Mouse (Mus musculus): ENCODE data around the gene Gpr61. TPM values are rescaled to one million over a fixed set of nuclear protein-coding genes. Genes with fewer than 3 reads are reported as not detected.

Gpr61 gene
- total RNA-seq, 4 experiments from 2014 or later, result 0.31 to 1.1 (median 0.71) TPM

DNA sequence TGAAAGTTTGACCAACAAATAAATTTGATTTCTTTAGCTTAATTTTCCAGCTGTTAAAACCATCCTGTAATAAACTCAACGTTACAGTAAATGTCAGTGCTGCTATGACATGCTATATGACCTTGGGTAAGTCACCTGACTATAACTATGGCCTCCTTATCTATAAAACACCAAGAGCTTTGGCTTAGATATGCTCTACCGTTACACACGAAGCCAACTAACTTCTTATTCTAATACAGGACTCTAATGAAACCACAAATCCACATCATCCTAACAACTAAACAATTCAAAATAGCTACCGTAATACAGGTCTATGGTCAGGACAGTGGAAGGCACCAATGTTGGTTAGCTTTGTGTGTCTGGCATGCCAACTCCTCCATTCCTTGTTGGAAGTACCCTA lies 24.9 kb downstream of the Gpr61 start:
- no peak for DNase-seq

DNA sequence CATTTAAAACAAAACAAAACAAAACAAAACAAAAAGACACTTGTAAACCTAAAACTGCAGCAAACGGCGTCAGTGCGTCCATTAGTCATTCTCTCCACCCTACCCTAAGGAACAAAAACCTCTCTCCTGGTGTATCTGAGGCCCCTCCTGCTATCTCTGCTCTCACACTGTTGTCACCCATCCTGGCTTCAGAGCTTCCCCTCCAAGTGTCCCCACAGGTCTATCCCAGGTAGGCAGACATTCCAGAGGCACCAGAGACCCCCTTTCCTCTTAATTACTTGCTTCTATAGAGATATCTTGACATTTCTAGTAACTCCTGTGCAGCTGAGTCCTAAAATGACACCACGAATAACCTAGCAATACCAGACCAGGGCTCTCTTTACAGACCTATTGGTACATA lies 25.3 kb downstream of the Gpr61 start:
- DNase-seq, result no peak

DNA sequence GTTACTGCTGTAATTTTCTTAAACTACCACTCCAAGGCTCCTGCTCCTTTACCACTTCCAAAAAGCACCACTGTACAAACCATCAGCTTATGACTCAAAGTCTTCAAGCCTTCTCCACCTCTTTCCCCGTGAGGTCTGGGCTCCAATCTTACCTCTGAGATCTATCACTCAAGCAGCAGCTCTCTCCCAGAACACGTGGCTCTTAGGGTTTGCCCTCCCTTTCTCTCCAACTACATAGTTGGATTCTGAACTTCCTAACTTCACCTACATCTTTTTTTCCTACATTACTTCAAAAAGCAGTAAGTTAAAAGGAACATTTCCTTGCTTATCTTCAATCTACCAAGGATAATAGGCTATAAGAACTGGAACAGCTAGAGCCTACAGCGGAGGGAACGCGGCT lies 26.2 kb downstream of the Gpr61 start:
- DNase-seq, result no peak

DNA sequence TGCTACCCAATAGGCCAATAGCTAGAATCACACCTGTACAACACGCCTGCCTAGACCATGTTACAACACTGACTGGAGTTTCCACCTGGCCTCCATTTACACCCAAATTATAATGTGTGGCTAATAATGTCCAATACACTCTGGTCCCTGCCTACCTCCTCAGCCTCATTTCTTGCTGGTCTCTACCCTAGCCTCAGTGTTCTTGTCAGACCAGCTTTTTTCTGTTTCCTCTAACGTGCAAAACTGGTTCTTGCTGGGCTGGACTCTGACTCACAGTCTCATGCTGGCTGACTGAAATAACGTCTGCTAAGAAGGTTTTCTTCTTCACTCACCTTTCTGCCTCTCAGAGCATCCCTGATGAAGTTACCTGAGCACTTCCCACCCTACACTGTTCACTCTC lies 28.4 kb downstream of the Gpr61 start:
- no peak for DNase-seq

DNA sequence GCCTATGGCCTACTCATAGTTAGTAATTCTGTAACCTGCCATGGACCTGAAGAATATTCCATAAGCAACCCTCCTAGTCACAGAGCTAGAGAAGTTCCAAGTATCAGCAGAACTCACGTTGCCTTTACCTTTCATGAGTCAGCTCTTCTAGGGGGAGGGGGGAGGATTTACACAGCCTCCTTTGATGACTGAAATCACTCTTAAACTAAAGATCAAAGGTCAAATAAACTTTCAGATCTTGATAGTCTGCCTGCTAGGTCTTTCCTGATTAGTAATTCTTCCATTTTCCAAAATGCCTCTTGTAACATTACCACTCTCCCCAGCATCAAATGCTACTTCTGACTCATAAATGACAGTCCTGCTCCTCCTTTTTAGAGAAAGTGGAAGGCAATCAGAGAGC lies 30.6 kb downstream of the Gpr61 start:
- DNase-seq, result no peak

DNA sequence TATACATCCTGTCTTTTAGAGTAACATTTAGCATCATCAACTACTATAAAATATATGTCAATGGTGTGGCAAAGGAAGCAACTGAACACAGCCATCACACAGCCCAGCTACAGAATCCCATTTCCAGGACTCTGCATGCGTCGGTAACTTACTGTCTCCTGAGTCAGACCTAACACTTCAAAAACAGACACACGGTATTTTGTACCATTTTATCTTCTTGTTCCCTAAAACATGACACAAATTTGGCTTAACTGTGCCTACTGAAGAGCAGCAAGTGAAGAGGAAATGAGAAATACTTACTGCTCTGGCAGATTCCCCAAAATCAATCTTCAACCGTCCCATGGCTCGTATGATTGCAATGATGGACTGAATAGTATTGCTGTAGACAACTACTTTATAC lies 31.4 kb downstream of the Gpr61 start:
- no peak for DNase-seq

DNA sequence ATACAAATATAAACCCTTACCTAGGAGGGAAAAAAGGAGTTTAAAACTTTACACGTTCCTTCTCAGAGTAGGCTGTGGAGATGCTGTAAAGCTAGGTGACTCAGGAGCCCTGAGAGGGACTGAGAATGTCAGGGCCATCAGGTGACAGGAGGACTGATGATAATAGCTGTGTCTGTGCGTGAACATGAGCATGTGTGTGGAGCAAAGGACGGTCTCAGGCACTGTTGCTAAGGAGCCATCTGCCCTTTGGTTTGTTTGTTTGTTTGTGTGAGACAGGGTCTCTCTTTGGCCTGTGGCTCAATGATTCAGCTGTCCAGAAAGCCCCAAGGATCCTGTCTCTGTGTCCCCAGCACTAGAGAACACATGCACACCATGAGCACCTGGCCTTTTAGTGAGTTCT lies 33.6 kb downstream of the Gpr61 start:
- DNase-seq, result peak; percentile 40

DNA sequence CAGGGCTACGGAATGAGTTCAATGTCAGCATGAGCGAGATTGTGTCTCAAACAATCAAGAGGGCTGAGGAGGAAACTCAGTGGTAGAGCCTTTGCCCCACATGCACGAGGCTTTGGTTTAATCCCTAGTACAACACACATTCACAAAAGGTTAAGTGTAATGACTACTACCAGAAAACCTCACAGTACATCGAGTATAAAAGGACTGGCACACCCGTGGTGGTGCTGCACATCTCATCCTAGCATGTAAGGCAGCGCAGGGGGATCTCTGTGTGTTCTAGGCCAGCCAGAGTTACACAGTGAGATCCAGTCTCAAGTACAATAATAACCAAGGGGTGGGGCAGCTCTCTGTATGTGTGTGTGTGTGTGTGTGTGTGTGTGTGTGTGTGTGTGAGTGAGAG lies 37.2 kb downstream of the Gpr61 start:
- no peak for DNase-seq

DNA sequence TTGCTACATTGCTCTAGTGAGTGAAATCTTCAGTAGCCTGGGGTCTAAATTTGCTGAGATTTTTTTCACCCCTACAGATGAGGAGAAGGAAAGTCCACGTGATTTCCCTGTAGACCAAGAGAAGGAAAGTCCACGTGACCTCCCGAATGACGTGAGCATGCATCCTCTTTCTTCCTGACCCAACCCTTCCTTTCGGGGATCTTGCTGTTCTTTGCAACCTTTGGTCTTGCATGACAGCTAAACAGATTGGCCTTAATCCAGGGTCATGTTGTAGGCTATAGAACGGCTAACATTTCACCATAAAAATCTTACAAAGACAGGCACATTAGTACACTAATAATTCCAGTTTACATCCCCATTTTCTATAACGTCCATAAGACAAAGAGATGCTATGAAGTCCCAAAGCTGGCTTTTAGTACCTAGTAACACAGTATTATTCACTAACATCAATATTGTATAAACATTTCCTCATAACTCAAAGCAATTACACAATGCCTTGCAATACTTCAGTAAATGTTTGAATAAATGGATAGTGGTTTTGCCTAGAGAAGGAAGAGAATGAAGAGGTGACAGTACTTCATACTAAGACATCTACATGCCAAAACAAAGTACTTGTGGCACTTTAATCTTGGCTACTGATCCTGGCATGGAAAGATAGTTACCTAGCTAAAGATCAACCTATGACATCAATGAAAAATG lies 40.9 kb downstream of the Gpr61 start:
- DNase-seq, result no peak

DNA sequence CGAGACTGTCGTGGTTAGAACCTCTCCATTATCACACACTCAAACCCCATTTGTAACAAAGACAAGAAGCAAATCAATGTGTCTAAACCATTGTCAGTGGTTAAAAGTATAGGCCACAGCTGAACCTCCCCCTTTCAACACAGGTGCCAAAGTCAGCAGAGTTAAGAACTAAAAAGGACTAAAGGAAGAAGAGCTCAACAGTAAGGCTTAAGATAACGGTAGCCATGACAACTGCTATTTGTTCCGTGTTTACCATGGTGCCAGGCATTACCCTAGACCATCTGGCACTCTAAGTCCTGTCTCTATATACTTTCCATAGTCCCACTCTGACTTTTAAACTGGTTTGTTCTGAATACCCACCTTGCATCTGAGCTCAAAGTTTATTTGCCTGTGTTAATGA lies 42.0 kb downstream of the Gpr61 start:
- no peak for DNase-seq

DNA sequence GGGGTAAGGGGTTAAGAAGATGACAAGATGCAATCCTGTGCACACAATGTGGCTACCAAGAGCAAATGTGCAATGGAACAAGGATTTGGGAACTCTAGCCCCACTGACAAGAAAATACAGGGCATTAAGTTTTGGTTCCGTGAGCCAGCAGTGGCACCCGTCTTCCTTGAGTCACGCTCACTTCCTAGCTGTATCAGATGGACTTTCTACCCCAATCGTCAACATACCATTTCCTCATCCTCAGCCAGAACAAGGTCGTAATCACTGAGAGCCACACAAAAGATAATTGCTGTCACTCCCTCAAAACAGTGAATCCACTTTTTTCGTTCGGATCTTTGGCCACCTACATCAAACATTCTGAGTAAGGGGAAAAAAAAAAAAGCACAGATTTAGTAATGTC lies 42.4 kb downstream of the Gpr61 start:
- no peak for DNase-seq

DNA sequence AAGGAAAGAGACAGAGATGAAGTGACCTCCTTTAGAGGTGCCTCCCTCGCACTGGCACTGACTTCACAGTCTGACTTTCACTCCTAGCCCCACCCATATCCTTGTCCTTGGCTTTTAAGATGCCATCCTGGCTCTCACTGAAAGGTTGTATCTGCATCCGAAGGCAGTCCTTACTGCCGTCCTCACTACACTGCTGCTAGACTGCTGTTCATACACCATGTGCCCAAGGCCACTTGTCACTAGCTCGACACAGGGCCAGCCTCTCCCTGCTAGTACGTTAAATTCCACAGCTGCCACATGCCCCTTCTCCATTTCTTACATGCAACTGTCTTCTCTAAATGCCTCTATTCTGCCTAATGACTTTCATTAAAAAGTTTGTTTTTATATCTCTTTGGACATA lies 43.4 kb downstream of the Gpr61 start:
- DNase-seq, result no peak

DNA sequence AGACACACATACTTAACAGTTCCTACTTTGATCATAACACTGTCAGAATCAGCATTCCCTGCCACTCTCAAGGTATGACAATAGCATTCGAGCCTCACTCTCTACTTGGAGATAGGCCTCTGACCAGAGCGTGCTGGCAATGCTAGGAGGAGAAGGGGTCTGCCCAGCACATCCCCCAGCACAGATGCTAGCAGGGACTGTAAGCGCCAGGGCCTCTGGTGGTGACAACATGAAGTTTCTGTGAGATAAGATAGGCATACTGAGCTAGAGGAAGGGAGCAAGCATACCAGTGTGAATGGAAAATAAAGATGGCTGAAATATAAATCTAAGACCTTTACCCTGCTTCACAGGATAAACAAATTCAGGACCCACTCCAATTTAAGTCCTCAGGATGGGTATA lies 49.4 kb downstream of the Gpr61 start:
- DNase-seq, result no peak

DNA sequence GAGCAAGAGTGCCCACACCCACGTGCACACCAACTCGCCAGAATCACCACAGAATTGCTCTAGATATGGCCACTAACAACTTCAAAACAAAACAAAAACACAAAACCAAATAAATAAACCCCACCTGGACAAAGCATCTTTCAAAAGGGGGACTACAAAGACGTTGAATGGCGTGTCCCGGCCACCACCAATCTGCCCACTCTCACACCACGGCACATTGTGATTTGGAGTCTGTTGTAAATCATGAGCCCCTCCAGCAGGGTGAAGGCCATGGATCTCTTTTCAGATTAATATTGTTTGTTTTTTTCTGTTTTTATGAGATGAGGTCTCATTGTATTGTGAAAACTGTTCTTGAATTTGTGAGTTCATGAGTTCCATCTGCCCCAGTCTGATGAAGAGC lies 52.6 kb downstream of the Gpr61 start:
- no peak for DNase-seq

DNA sequence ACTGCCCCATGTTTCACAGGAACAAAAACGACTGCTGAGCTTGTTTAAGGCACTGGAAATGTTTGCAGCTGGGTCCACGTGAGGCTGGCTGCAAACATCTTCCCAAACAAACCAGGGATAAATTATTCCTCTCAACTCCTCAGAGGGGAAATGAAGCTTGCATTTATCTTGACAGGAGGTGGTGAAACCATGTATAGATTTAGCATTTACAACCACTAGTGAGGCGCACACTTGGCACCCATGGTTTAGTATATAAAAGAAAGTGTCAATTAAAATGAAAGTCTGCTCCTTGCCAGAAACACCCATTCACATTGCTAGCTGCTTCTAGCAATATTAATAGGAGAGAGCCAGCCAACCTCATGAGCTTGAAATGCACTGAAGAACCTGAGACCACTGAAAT lies 53.1 kb downstream of the Gpr61 start:
- DNase-seq, result no peak

Other genes starting within 250 kb of the Gpr61 start
- 100 to 1,000 TPM; 135 to 182 (median 168) TPM for gene Gstm7, start 223.1 kb downstream of the Gpr61 start, total RNA-seq (2022)
- gene Gstm6, start 211.1 kb downstream of the Gpr61 start, total RNA-seq (2022), result 10 to 100 TPM in 1 of 4 experiments, 1 to 10 TPM in 3; 5.9 to 10.0 (median 6.9) TPM
- gene Gstm3, start 185.6 kb downstream of the Gpr61 start, total RNA-seq (2022), result under 1 TPM in 2 of 4 experiments, not detected in 2; 0.20 to 0.30 TPM
- 100 to 1,000 TPM; 164 to 337 (median 241) TPM for gene Gstm2, start 168.4 kb downstream of the Gpr61 start, total RNA-seq (2022)
- 100 to 1,000 TPM; 335 to 553 (median 456) TPM for gene Gstm1, start 136.9 kb downstream of the Gpr61 start, total RNA-seq (2022)
- gene Gstm4, start 110.0 kb downstream of the Gpr61 start, total RNA-seq (2022), result 10 to 100 TPM; 15.3 to 20.7 (median 19.6) TPM
- gene Ampd2, start 68.2 kb downstream of the Gpr61 start, total RNA-seq (2022), result 100 to 1,000 TPM; 152 to 212 (median 184) TPM
- 10 to 100 TPM; 14.7 to 22.5 (median 17.6) TPM for gene Gnat2, start 62.1 kb downstream of the Gpr61 start, total RNA-seq (2022)
- gene Gnai3, start 8.7 kb downstream of the Gpr61 start, total RNA-seq (2022), result 100 to 1,000 TPM; 137 to 154 (median 149) TPM
- 10 to 100 TPM; 24.4 to 36.9 (median 31.6) TPM for gene Amigo1, start 31.5 kb upstream of the Gpr61 start, total RNA-seq (2022)
- gene Cyb561d1, start 46.3 kb upstream of the Gpr61 start, total RNA-seq (2022), result 10 to 100 TPM in 2 of 4 experiments, 1 to 10 TPM in 2; 9.3 to 14.7 (median 11.7) TPM
- gene Atxn7l2, start 56.1 kb upstream of the Gpr61 start, total RNA-seq (2022), result 10 to 100 TPM in 3 of 4 experiments, 1 to 10 TPM in 1; 8.2 to 23.1 (median 15.0) TPM
- 1 to 10 TPM in 1 of 4 experiments, under 1 TPM in 3; 0.35 to 1.0 (median 0.65) TPM for gene Sypl2, start 71.8 kb upstream of the Gpr61 start, total RNA-seq (2022)
- 10 to 100 TPM; 85.1 to 96.1 (median 89.0) TPM for gene Psma5, start 102.0 kb upstream of the Gpr61 start, total RNA-seq (2022)
- gene Sort1, start 129.2 kb upstream of the Gpr61 start, total RNA-seq (2022), result 10 to 100 TPM; 25.9 to 67.1 (median 40.9) TPM
- not detected for gene Mybphl, start 210.0 kb upstream of the Gpr61 start, total RNA-seq (2022)
- 1 to 10 TPM; 1.6 to 4.8 (median 3.0) TPM for gene Psrc1, start 229.0 kb upstream of the Gpr61 start, total RNA-seq (2022)